Mouse (Mus musculus): Measurements from ENCODE around the gene Ube2v1. TPM values are rescaled to one million over a fixed set of nuclear protein-coding genes. Genes with fewer than 3 reads are reported as not detected.

Ube2v1 gene
- polyA plus RNA-seq, 1 experiment from 2014 or later, result 195 TPM

GRCm38 (mm10) chr2:167562101-167562500 is 69.8 kb downstream of the Ube2v1 start:
- ATAC-seq (replicated peaks; ENCODE audit: insufficient number of reproducible peaks, low FRiP score, low TSS enrichment), result no peak
- 30% methylated on average over 8 of the region's 8 CpGs for WGBS (ENCODE audit: insufficient replicate concordance)
- no peak overlapping the region for H3K9ac ChIP-seq (ENCODE audit: low read depth, low read length)
- 0 out of 2 replicates have a peak, but pooled peaks cover 9% of the 10 kb centered on the region for H3K27me3 ChIP-seq (ENCODE audit: control insufficient read depth, insufficient read depth, low read length)
- no peaks in the 10 kb centered on the region for H3K9me3 ChIP-seq (replicated peaks; ENCODE audit: control insufficient read depth, low read length)
- H3K27ac ChIP-seq (ENCODE audit: low read depth, low read length), result no peak overlapping the region
- peaks cover 40% of the 10 kb centered on the region for H3K4me1 ChIP-seq (ENCODE audit: control insufficient read depth, insufficient read depth, low read length)
- H3K4me2 ChIP-seq, result no peak overlapping the region
- H3K4me3 ChIP-seq (ENCODE audit: low read depth, low read length), result no peak overlapping the region
- no peaks in the 10 kb centered on the region for H3K36me3 ChIP-seq (ENCODE audit: control insufficient read depth, insufficient read depth, low read length)

- Histone ChIP-seq H3K9ac (ENCODE audit: low read depth, low read length) (peak overlapping the region; percentile 66), H3K27ac (ENCODE audit: low read depth, low read length) (no peak overlapping the region), H3K27me3 (ENCODE audit: control insufficient read depth, insufficient read depth, low read length) (0 out of 2 replicates have a peak, but pooled peaks cover 9% of the 10 kb centered on the region), H3K4me1 (ENCODE audit: control insufficient read depth, insufficient read depth, low read length) (peaks cover 32% of the 10 kb centered on the region), H3K36me3 (ENCODE audit: control insufficient read depth, insufficient read depth, low read length) (no peaks in the 10 kb centered on the region), H3K4me3 (ENCODE audit: low read depth, low read length) (peak overlapping the region; percentile 25), H3K9me3 (replicated peaks; ENCODE audit: control insufficient read depth, low read length) (no peaks in the 10 kb centered on the region), H3K4me2 (peak overlapping the region; percentile 66)
- ATAC-seq (replicated peaks; ENCODE audit: insufficient number of reproducible peaks, low FRiP score, low TSS enrichment), result no peak
- 8% methylated on average over 27 of the region's 27 CpGs for WGBS (ENCODE audit: insufficient replicate concordance)
Observed at GRCm38 (mm10) chr2:167559413-167559812, 72.5 kb downstream of the Ube2v1 start.

Small RNA genes lying within 50 kb of the gene (microRNA-seq; reads per million reads assigned to microRNA genes)
- gene Gm22355 (ENCODE audit: borderline number of aligned reads), result not detected

Other genes starting within 250 kb of the Ube2v1 start
- 19.9 and 21.6 TPM in 2 replicates for gene Slc9a8, start 210.4 kb downstream of the Ube2v1 start, polyA plus RNA-seq (2014; fragmentation: Nextera tagmentation; extraction: Ambion mirVana)
- gene Rnf114, start 139.4 kb downstream of the Ube2v1 start, polyA plus RNA-seq (2014; fragmentation: Nextera tagmentation; extraction: Ambion mirVana), result 58.9 and 68.6 TPM in 2 replicates
- 12.3 and 13.8 TPM in 2 replicates for gene Spata2, start 139.2 kb downstream of the Ube2v1 start, polyA plus RNA-seq (2014; fragmentation: Nextera tagmentation; extraction: Ambion mirVana)
- gene Snai1, start 93.9 kb downstream of the Ube2v1 start, polyA plus RNA-seq (2014; fragmentation: Nextera tagmentation; extraction: Ambion mirVana), result 21.1 and 23.1 TPM in 2 replicates
- 1.9 and 5.2 TPM in 2 replicates for gene Gm20431, start 29.4 kb upstream of the Ube2v1 start, polyA plus RNA-seq (2014; fragmentation: Nextera tagmentation; extraction: Ambion mirVana)
- gene Cebpb, start 56.8 kb upstream of the Ube2v1 start, polyA plus RNA-seq (2014; fragmentation: Nextera tagmentation; extraction: Ambion mirVana), result 8.0 and 8.2 TPM in 2 replicates
- 38.2 and 38.7 TPM in 2 replicates for gene Tmem189, start 57.7 kb upstream of the Ube2v1 start, polyA plus RNA-seq (2014; fragmentation: Nextera tagmentation; extraction: Ambion mirVana)

Measured in heart, embryonic 11.5 days (tissue).